Mouse (Mus musculus) neural tube, embryonic 11.5 days (tissue): ENCODE measurements around the gene Exd1. TPM values are rescaled to one million over a fixed set of nuclear protein-coding genes. Genes with fewer than 3 reads are reported as not detected.
A peak's percentile ranks its signal among the peaks of the same experiment; 100 is the strongest.

Experiments used
- ATAC-seq: fragments of 200-750 bp; cut with Nextera tagmentation; 2 replicates; pipeline ENCODE4 v1.8.0; 2017; ENCODE audit warnings: moderate number of reproducible peaks, mild to moderate bottlenecking, moderate TSS enrichment, moderate library complexity; ENCODE audit not compliant: insufficient read depth, low FRiP score, low TSS enrichment
- DNase-seq: peaks from one replicate; pipeline ENCODE4 v3.0.0-alpha.2; 2015; ENCODE audit warnings: low spot score
- H3K27ac ChIP-seq: fragments of 300-500 bp; sonication (generic); 2 replicates; pipeline ENCODE4 v1.5.1; 2014; ENCODE audit warnings: low read depth, mild to moderate bottlenecking, low read length
- H3K27me3 ChIP-seq: fragments of 300-500 bp; sonication (generic); 2 replicates; pipeline ENCODE4 v1.6.1; 2014; ENCODE audit warnings: mild to moderate bottlenecking, low read length, mixed read lengths; ENCODE audit not compliant: control insufficient read depth, insufficient read depth
- H3K36me3 ChIP-seq: fragments of 300-500 bp; sonication (generic); 2 replicates; pipeline ENCODE4 v1.6.1; 2014; ENCODE audit warnings: mild to moderate bottlenecking, low read length, moderate library complexity, mixed read lengths; ENCODE audit not compliant: control insufficient read depth, insufficient read depth
- H3K4me1 ChIP-seq: fragments of 300-500 bp; sonication (generic); 2 replicates; pipeline ENCODE4 v1.6.1; 2014; ENCODE audit warnings: low read length, mixed read lengths; ENCODE audit not compliant: control insufficient read depth, insufficient read depth
- H3K4me2 ChIP-seq: fragments of 300-500 bp; sonication (generic); 2 replicates; pipeline ENCODE4 v1.6.1; 2014; ENCODE audit warnings: low read depth, mild to moderate bottlenecking, moderate library complexity
- H3K4me3 ChIP-seq: fragments of 300-500 bp; sonication (generic); 2 replicates; pipeline ENCODE4 v1.5.1; 2014; ENCODE audit warnings: low read depth, low read length
- H3K9ac ChIP-seq: fragments of 300-500 bp; sonication (generic); 2 replicates; pipeline ENCODE4 v1.6.1; 2014; ENCODE audit warnings: mild to moderate bottlenecking, low read length
- H3K9me3 ChIP-seq: fragments of 300-500 bp; sonication (generic); 2 replicates; pipeline ENCODE4 v1.6.1; 2016; ENCODE audit warnings: low read length; ENCODE audit not compliant: control insufficient read depth
- WGBS: fragments of 180-500 bp; shearing (Covaris S2); extraction: QIAGEN DNeasy Blood & Tissue Kit; methylation state at CpG from one replicate; pipeline ENCODE4 v1.1.7; 2014; 5-methylcytosine and 5-hydroxymethylcytosine counted together
- polyA plus RNA-seq: library from polyadenylated mRNA; unstranded; fragments of >200 nt; fragmentation: Nextera tagmentation; extraction: Ambion mirVana; gene quantifications from 2 replicates; pipeline ENCODE4 v1.2.1, GENCODE M21; 2014

Exd1 gene
- polyA plus RNA-seq, 1 experiment from 2014 or later, result 0.57 TPM

DNA sequence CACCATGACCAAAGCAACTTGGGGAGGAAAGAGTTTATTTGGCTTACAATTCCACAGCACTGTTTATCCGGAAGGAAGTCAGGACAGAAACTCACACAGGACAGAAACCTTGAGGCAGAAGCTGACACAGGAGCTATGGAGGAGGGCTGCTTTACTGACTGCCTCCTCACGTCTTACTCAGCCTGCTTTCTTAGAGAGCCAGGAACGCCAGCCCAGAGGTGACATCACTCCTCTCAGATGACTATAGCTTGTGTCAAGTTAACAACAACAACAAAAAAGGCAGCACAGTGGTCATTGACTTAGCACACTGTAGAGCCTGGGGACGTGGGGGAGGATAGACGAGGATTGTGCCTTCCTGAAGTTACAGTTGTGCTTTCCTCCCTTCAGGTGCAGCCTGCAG, 55.5 kb downstream of the Exd1 start:
- Histone ChIP-seq H3K27ac (no peak overlapping the region), H3K4me2 (no peak overlapping the region), H3K36me3 (no peaks in the 10 kb centered on the region), H3K9ac (no peak overlapping the region), H3K4me1 (no peaks in the 10 kb centered on the region), H3K27me3 (no peaks in the 10 kb centered on the region), H3K4me3 (no peak overlapping the region), H3K9me3 (no peaks in the 10 kb centered on the region)
- DNase-seq (no peak), ATAC-seq (no peak)
- WGBS, result 73% methylated on average over 5 of the region's 5 CpGs

DNA sequence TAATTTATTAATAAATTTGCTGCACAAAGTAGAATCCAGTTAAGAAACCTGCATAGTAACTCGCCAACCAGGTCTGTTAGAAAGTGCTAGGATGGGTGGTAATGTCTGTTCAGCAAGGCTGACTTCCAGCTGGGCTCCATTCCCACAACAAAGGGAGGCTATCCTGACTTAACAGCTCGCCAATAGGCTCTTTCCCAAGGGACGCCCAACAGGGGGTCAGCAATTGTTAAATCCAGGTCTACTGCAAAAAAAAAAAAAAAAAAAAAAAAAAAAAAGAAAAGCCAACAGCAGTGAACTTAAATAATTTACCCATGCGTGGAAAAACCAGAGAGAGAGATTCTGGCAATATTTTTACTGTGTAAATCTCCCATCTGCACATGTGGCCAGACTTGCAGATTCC, 60.9 kb downstream of the Exd1 start:
- Histone ChIP-seq H3K27me3 (no peaks in the 10 kb centered on the region), H3K4me2 (no peak overlapping the region), H3K27ac (no peak overlapping the region), H3K4me3 (no peak overlapping the region), H3K9ac (no peak overlapping the region), H3K4me1 (no peaks in the 10 kb centered on the region), H3K36me3 (no peaks in the 10 kb centered on the region), H3K9me3 (no peaks in the 10 kb centered on the region)
- ATAC-seq, result no peak
- DNase-seq, result no peak
- WGBS, result 4% methylated on average over 4 of the region's 4 CpGs

DNA sequence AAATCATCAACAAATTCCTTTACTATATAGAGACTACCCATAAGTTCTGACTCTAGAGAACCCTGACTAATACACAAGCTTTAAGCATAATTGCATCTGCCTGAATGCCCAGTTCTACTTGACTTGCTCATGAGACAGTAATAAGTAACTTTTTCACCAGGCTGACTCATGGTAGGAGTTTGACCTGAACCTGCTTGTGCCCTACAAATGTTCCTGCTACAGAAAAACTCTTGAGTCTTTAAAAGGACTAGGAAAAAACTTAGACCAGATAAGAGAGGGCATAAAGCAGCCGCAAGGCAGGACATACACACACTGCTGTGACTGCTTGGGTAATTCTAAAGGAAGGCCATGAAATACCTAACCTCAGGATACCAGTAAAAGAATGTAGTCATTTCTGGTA, 65.1 kb downstream of the Exd1 start:
- Histone ChIP-seq H3K9ac (no peak overlapping the region), H3K4me3 (no peak overlapping the region), H3K27ac (no peak overlapping the region), H3K27me3 (no peaks in the 10 kb centered on the region), H3K36me3 (no peaks in the 10 kb centered on the region), H3K4me2 (no peak overlapping the region), H3K9me3 (no peaks in the 10 kb centered on the region), H3K4me1 (no peaks in the 10 kb centered on the region; the same call in 1 of the 2 replicates)
- no peak for DNase-seq
- no peak for ATAC-seq
- WGBS, result 95% methylated on average over 1 of the region's 1 CpGs

DNA sequence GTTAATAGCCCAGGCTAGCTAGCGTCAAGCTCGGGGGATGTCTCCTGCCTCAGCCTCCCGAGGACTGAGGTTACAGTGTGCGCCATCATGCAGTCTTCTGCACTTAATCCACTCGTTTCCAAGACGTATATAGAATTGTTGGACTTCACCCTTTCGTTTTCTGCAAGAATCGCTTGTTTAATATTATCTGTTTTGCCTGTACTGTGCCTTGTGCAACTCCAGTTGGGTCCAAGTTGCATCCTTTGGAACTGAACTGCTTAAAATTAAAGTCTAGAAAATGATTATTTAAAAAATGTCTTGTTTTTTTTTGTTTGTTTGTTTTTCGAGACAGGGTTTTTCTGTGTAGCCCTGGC, 69.1 kb downstream of the Exd1 start:
- Histone ChIP-seq H3K36me3 (no peaks in the 10 kb centered on the region), H3K27ac (peak overlapping the region; percentile 61), H3K27me3 (no peaks in the 10 kb centered on the region), H3K4me3 (peak overlapping the region; percentile 98), H3K4me1 (peaks cover 5% of the 10 kb centered on the region), H3K4me2 (peak overlapping the region; percentile 58), H3K9ac (peak overlapping the region; percentile 98), H3K9me3 (no peaks in the 10 kb centered on the region)
- no peak for DNase-seq
- no peak; the same call in 1 of the 2 replicates for ATAC-seq
- WGBS, result 16% methylated on average over 9 of the region's 9 CpGs

DNA sequence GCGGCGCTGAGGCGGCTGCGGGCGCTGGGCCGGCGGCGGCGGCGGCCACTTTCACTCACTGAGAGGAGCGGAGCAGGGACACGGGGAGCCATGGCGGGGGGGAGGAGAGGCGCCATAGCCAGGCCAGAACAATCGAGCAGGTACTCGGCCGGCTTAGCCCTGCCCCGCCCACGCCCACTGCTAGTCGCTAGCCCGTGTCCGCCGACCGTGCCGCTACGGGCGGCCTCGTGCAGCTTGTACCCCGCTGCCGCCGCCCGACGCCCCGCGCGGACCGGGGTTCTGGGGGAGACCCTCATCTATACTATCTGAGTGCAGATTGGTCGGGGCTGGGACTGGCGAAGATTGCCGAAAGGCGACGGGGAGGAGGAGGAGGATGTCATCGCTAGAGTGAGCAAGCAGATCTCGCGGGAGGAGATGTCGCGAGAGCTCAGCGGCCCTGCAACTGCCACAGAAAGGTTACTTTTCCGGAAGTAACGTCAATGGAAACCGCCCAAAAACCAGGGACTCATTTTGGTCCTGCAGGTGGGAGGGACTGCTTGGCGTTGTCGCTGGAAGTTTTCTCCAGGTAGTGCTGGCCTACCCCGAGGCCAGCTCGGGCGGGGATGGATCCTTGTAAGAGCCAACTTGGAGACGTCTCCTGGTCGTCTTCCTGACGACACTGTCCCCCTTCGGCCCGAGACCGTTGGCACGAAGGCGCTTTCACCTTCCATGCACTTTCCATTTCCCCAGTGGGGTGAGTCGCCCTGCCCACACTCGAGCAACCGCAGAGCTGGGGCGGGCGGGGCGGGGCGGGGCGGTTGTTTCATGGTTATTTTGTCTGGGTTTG, 69.6 kb downstream of the Exd1 start, which contains the start of gene Ino80:
Ino80 (minus strand) TSS at position 117 of the 826 bp plus-strand sequence.
- Histone ChIP-seq H3K4me1 (peaks cover 5% of the 10 kb centered on the region), H3K9me3 (no peaks in the 10 kb centered on the region), H3K36me3 (no peaks in the 10 kb centered on the region), H3K4me3 (peak within 1 kb of the TSS; percentile 98), H3K4me2 (peak within 1 kb of the TSS; percentile 83), H3K9ac (peak within 1 kb of the TSS; percentile 98), H3K27me3 (no peaks in the 10 kb centered on the region), H3K27ac (peak within 1 kb of the TSS; percentile 96)
- peak; percentile 96 for ATAC-seq
- WGBS, result under 1% methylated on average over 63 of the region's 72 CpGs
- peak; percentile 97 for DNase-seq

DNA sequence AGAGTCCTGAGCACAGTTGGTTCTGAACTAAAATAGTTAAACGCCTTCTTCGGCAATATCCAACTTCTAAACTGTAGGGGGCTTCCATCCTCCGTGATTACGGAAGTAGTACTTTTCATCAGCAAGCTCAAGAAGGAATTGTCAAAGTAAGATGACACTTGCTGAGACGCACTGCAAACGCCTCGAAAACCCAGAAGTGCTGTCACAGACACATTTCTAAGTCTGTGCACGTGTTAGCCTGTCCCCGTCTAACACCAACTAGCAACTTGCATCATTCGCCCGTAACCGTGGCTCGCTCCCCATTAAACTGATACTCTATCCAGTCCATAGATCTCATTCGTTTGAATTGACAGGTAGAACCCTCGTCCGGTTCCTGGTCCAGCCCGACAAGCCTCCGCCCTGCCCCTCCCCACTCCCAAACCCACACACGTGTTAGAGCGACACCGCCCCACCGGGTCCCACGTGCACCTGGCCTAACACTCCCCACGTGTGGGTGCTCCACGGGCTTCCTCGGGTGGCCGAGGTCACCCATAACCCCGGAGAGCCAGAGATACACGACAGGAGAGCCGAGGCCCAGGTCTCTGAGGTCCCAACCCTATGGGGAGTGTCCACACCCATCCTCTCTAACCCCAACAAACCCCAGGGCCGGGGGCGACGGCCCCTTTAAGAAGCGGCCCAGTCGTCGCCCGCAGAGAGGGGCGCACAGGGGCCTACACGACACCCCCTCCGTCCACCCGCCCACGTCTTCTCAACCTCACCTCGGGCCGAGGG, 70.6 kb downstream of the Exd1 start:
- H3K27ac ChIP-seq, result peak overlapping the region; percentile 96
- H3K36me3 ChIP-seq, result no peaks in the 10 kb centered on the region
- whole genome bisulfite sequencing, result under 1% methylated on average over 39 of the region's 44 CpGs
- DNase-seq, result peak; percentile 70
- peak; percentile 79 for ATAC-seq
- H3K9me3 ChIP-seq, result no peaks in the 10 kb centered on the region
- H3K4me3 ChIP-seq, result peak overlapping the region; percentile 98
- H3K4me2 ChIP-seq, result peak overlapping the region; percentile 83
- peak overlapping the region; percentile 98 for H3K9ac ChIP-seq
- H3K4me1 ChIP-seq, result peaks cover 5% of the 10 kb centered on the region
- H3K27me3 ChIP-seq, result no peaks in the 10 kb centered on the region

DNA sequence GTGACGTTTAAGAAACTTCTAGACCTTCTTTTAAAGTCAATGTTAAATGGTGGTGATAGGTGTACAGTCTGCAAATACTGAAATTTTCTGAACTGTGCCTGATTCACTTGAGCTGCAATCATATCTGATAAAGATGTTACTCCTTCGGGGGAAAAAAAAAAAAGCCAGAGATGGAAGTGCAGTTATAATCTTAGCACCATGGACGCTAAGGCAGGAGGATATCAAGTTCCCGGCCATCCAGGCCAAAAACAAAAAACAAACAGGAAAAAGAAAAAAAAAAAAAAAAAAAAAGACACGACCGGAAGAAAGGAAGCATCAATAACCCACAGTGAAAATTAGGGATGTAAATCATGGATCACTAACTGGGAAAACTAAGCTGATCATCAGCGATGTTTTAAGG, 71.3 kb downstream of the Exd1 start:
- WGBS, result 28% methylated on average over 7 of the region's 7 CpGs
- H3K9ac ChIP-seq, result peak overlapping the region; percentile 98; the same call in 1 of the 2 replicates
- H3K4me3 ChIP-seq, result peak overlapping the region; percentile 98
- no peaks in the 10 kb centered on the region for H3K9me3 ChIP-seq
- no peaks in the 10 kb centered on the region for H3K36me3 ChIP-seq
- H3K4me2 ChIP-seq, result peak overlapping the region; percentile 83
- ATAC-seq (no peak), DNase-seq (no peak)
- no peaks in the 10 kb centered on the region for H3K27me3 ChIP-seq
- no peak overlapping the region for H3K27ac ChIP-seq
- H3K4me1 ChIP-seq, result peaks cover 5% of the 10 kb centered on the region
